Mouse (Mus musculus): ENCODE data around the gene Xlr5b.
"Not testable (repeated sequence)": the region's sequence is repeated elsewhere in the genome, so short reads cannot be mapped to it uniquely, and the experiment has no call there.

Gene Xlr5b

DNA sequence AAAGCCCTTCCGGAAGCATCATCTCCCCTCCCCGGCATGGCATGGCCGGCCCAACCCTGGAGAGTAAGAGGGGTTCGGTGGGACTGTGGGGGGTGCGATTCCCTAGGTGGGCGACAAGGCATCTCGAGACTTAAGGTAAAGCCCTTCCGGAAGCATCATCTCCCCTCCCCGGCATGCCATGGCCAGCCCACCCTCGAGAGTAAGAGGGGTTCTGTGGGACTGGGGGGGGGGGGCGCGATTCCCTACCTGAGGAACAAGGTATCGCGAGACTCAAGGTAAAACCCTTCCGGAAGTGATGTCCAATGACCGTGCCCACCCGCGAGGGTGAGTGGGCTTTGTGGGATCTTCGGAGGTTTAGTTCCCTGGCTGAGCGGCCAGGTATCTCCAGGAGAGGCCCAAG, at the start of gene Xlr5b:
TSS of gene Xlr5b (plus strand) at position 301 of the 400 bp plus-strand sequence.
- not testable (repeated sequence) for DNase-seq (ENCODE audit: low spot score)

- not testable (repeated sequence) for DNase-seq (ENCODE audit: low spot score)
Observed at GRCm38 (mm10) chrX:73116747-73117146, 31.8 kb upstream of the Xlr5b start, which contains the start of gene Gm14685. Gene Gm14685 (plus strand): TSS chrX:73117047.

- not testable (repeated sequence) for DNase-seq (ENCODE audit: low spot score)
Observed at GRCm38 (mm10) chrX:73122859-73123829, 25.5 kb upstream of the Xlr5b start.

GRCm38 (mm10) chrX:73143218-73143618, 5.4 kb upstream of the Xlr5b start:
- not testable (repeated sequence) for DNase-seq (ENCODE audit: low spot score)

DNA sequence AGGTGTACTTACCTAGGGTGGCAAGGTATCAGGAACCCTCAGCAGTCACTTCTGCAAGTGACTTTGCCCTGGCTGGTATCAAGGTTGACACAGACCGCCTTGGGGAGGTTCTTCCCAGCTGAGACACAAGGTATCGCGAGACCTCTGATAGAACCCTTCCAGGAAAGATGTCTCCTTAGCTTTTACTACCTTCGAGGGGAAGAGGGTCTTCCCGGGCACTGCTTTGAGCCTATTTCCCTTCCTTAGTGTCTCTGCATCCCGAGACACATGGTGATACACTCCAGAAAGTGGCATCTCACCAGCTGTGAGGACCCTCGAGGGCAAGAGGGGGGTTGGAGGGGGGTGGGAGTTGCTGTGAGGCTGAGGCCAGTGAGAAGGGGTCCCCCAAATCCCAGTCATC, 754 bp downstream of the Xlr5b start, which contains the start of gene DXBay18:
TSS of gene DXBay18 (minus strand) at position 101 of the 400 bp plus-strand sequence.
- DNase-seq (ENCODE audit: low spot score), result not testable (repeated sequence)

DNA sequence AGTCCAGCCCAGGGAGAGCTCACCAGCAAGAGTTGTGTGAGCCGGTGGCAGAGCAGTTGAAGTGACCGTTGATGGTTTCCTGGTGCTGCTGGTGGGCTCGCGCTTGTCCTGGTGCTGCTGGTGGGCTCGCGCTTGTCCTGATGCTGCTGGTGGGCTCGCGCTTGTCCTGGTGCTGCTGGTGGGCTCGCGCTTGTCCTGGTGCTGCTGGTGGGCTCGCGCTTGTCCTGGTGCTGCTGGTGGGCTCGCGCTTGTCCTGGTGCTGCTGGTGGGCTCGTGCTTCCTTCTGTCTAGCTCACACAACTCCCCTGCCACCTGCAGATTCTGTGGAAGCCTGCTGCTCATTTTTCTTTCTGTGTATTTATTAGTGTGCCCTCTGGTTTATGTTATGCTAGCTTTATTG, 28.3 kb downstream of the Xlr5b start, which contains the start of gene Spin2d:
TSS of gene Spin2d (minus strand) at position 101 of the 400 bp plus-strand sequence.
- not testable (repeated sequence) for DNase-seq (ENCODE audit: low spot score)

DNA sequence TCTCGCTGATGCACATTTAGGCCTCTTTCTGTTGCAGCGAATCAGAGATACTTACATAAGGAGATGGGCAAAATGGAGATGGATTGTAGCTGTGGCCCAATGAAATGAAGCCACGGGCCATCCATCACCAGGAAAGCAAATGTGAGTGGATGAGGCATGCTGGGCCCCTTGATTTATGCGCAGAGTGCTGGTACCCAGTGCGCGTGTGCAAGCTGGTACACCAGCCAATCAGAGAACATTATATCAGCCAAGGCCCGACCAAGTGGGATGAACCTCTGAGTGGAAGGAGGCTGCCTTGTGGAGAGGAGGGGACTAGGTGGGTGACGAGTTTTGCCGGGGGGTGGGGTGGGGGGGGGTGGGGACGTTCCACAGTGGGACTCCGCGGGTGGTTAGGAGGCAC, 43.3 kb downstream of the Xlr5b start, which contains the start of gene Xlr3b:
TSS of gene Xlr3b (plus strand) at position 274 of the 400 bp plus-strand sequence.
- not testable (repeated sequence) for DNase-seq (ENCODE audit: low spot score)

All from urinary bladder, postnatal 10 days (tissue).